Mouse (Mus musculus): Measurements from ENCODE around the gene Eif4a2. TPM values are rescaled to one million over a fixed set of nuclear protein-coding genes. Genes with fewer than 3 reads are reported as not detected.

Eif4a2 gene
- total RNA-seq (2023), result 1,098 TPM

DNA sequence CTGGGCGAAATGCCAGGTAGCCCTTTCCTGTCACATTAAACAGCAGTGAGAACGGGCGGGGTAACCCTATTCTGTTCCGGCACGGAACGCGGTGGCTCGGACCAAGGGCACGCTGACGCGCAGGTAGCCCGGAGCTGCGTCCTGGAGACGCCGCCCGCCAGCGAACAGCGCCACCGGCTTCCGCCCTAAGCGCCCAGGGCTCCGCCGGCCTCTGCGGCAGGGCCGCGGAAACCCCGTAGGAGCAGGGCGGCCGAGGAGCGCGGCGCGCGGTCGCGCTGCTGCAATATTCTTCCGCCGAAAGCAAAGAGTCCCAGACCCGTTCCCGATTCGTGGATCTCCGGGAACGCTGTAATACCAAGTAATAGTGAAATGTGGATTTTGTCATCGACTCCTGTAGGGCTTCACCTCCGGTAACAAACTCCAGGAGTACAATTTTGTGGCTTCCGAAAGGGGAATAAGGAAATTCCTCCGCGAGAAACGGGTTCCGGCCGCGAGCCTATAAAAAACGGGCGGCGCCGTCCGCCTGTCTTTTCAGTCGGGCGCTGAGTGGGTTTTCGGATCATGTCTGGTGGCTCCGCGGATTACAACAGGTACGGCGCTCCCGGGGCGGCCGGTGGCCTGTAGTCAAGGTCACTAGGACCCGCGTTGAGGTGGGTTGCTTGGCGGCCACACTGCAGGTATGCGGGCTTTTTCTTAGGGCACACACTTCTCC lies at the start of gene Eif4a2:
TSS of gene Eif4a2 (plus strand) at position 214 of the 712 bp plus-strand sequence.

DNA sequence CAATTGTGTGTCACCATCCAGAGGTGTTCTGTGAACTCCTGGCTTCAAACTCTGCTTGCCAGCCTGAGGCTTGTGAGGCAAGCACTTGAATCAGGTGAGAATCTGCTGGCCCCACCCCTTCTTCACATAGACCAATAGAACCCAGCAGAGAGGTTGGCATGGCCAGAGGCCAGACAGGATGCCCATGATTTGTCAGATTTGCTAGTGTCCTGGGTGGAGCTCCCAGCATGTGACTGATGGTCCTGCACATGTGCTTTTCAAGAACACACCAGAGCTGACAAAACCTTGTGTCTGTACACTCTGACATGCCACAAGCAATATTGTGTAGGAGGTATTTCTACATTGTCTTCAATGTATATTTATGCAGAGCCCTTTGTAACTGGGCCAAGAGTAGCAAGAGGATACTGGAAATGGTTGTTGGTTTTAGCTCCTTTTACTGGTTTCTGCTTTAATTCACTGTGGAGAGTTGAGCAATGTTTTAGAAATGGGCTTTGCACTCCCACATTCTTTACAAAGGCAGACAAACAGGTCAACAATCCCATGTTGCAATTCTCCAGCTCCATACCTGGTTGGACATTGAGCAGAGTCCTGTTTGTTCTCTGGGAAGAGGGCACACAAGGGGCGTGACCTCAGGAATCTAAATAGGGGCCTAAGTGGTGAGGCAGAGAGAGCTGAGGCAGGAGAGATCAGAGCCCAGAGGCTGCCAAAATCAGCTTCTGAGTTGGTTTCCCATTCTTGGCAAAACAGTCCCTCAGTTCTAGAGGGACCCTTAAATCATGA lies 49.4 kb upstream of the Eif4a2 start, which contains the start of gene Kng1:
TSS of gene Kng1 (plus strand) at position 198 of the 780 bp plus-strand sequence.

DNA sequence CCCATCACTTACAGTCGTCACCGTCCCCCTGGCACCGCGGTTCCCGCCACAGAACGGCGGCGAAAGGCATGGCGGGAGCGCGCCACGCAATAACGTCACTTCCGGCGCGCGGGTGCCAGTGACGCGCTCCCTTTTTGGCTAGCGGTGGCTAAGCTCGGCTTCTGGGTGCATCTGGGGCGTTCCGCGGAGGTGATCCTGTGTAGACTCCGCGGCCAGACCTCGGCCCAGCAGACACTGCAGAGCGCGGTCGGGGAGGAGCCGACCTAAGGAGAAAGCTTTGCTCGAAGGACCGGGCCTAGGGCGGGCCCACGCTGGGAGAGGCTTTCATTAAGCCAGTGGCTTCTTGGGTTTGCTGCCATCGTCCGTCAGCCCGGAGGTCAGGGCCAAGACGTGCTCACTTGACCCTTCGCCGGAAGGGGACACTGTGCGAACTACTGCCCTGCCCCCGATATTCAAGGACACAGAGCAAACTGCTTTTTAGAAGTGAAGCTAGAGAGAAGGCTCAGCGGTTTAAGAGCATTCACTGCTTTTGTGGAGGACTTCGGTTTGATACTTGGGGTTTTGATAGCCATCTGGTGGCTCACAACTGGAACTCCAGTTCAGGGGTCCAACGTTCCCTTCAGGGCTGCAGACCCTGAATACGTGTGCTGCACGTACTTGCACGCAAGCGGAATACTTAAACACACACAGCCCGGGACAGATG lies 20.6 kb downstream of the Eif4a2 start, which contains the start of gene Rfc4:
TSS of gene Rfc4 (minus strand) at position 65 of the 703 bp plus-strand sequence.

DNA sequence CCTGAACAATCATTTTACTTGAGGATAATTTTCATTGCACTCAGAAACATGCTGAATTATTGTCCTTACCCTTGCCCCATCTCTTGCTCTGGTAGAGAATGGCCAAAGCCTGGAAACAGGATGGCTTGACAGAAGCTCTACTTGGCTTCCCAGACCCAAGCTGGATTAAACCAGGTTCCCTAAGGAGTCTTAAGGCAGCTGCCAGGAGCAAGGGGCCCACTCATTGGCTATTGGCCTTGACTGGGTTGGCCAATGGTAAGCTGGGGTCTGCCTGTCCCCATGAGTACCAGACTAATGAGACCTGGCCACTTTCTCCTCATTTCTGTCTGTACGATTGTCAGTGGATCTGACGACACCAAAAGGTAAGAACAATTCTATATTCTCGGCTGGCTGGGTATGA lies 39.0 kb downstream of the Eif4a2 start, which contains the start of gene Adipoq:
TSS of gene Adipoq (plus strand) at position 257 of the 400 bp plus-strand sequence.

Other genes with a start within 250 kb of the Eif4a2 start
- gene Tbccd1, start 249.8 kb upstream of the Eif4a2 start, total RNA-seq (2023), result 15.0 TPM
- gene Dnajb11, start 249.6 kb upstream of the Eif4a2 start, total RNA-seq (2023), result 52.9 TPM
- gene Ahsg, start 216.2 kb upstream of the Eif4a2 start, total RNA-seq (2023), result not detected
- not detected for gene Fetub, start 189.1 kb upstream of the Eif4a2 start, total RNA-seq (2023)
- not detected for gene Hrg, start 156.4 kb upstream of the Eif4a2 start, total RNA-seq (2023)
- not detected for gene Kng2, start 78.0 kb upstream of the Eif4a2 start, total RNA-seq (2023)
- not detected for gene Kng1, start 49.6 kb upstream of the Eif4a2 start, total RNA-seq (2023)
- 7.7 TPM for gene Rfc4, start 20.3 kb downstream of the Eif4a2 start, total RNA-seq (2023)
- gene Adipoq, start 39.1 kb downstream of the Eif4a2 start, total RNA-seq (2023), result not detected
- 98.6 TPM for gene St6gal1, start 117.3 kb downstream of the Eif4a2 start, total RNA-seq (2023)

Measured in CD4-positive naive resting alpha-beta T cell, adult 57 days (primary cell).